Mouse (Mus musculus) 416B (cell line): ENCODE data around the gene Lhfpl5.

Experiments
- DNase-seq: peaks from one replicate; pipeline ENCODE4 v3.0.0; 2011; ENCODE audit warnings: low read depth

The Lhfpl5 gene

DNA sequence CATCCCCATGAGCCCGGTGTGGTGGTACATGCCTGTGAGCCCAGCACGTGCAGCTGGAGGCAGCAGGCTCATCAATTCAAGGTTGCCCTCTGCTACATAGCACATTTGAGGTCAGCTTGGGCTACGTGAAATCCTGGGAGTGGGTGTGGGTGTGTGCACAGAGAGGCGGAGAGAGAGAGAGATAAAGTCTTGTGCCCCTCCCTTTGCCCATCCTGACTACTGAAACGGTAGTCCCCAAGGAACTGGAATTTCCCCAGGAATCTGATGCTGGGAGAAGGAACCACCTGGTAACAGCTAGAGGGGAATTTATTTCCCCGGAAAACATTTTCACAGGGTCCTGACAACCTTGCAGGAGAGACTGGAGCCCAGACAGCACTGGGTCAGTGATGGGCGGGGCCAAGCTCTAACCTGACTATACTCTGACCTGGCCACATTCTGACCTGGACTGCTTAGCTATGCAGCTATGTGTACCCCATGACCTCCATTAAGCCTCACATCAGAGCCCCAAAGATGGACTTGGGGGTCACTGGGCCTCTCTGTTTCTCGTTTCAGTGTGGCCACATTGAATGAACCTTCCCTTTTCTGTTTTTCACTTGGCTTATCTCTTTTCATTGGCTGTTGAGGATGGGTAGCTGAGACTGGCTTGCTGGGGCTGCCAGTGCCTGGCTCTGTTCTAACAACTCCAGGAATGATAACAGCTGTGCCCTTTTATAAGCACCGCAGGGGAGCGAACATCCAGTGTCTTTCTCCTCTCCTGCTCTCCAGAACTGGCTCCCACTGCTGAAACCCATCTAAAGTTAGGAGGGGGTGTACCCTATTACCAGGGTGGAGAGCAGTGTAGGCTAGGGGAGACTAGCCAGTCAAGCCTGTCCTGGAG lies 53.0 kb downstream of the Lhfpl5 start:
- DNase-seq = no peak

- no peak for DNase-seq
Measured at GRCm38 (mm10) chr17:28629125-28629524, 53.7 kb downstream of the Lhfpl5 start.
